Mouse (Mus musculus): ENCODE data around the gene Arid1b.

The Arid1b gene

DNA sequence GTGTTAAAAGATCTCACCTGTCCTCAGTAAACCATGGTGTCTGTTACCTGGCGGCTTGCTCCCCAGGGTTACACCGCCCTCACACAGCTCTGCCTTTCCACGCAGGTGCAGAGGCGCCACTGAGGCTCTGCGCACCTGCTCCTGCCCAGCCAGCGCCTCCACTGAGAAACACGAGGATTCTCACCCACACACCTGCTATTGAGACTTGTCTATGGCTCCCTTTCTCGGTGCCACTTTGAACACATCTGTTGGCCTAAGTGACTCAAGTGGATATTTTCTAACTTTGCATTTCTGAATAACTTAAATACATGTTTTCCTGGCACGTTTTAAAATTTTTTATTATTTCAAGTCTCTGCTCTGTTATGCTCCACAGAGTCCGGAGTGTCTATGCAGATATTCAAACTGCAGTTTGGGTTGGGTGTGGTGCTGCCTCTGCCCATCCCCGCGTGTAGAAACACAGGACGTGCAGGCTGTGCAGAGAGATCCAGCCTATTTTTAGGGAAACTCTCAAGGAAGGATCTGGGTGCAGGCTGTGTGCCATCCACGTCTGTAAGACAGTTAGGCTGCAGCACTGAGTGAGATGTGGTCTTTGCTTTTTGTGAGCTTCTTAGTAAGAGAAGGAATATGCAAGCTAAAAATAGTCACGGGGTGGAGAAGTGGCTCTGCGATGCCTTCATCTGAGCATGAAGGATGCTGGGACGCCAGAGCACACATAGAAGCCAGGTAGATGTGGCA is 283.2 kb downstream of the Arid1b start:
- no peak for DNase-seq (ENCODE audit: low spot score)

DNA sequence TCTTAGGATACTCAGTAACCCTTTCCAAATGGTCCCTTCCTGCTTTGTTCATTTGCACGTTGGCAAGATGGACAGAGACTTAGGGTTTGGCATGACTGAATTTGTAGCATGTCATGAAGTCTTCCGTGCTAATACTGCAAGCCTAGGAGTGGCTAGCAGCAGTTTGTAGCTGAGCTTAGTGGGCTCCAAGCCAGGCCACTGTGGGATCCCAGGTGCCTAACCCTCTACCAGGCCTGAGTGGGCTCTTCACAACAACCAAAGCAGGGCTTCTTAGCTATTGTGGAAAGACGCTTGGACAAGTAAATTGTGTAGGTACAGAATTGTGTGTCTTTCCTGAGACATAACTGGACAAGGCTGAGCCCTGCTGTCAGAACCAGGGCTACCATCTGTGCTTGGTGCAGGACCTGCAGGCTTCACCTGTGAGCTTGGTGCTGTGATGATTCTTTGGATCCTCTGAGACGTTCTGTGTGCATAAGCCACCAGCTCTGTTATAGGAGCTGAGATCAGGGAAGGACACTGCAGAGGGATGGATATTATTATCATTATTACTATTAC is 286.4 kb downstream of the Arid1b start:
- DNase-seq (ENCODE audit: low spot score): no peak

DNA sequence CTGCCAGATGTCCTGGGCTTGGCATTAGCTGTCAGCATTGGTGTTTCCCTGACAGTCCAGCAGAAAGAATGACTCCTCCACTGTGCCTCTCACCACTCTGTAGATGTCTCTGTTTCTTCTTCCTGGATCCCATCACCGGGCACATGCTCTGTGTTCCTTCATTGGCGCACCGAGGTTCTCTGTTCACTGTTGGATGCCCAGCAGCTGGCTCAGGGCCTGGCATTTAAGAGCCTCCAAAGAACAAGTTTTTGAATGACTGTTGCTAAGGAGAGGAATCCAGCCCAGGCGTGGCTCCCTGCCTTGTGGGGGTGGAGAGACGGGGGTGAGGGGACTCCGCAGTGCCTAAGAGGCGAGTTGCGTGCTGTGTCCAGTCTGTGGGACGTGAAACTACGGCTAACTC is 290.7 kb downstream of the Arid1b start:
- DNase-seq (ENCODE audit: low spot score): no peak

DNA sequence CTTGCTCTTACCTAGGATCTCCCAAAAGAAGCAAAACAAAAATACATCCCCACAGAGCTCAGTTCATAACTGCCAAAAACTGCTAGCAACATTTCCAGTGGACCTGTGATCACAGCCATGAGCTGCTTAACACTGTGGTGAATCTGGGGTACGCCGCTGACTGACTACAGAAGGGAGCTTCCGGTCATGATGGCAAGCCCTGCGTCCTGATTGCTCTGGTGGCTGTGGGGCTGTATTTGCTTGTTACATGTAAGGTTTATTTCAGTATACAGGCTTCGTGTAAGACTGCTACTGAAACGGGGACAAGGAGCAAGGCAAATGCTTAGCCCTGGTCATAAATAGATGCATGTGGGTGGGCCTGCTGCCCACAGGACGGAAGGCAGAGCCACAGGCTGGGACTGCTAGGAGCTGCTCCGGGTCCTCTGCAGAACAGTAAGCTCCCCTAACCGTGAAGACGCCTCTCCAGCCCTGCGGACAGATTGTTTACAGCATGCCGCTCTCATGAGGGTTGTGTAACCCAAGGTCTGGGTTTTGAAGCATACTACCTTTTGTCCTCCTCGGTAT is 291.8 kb downstream of the Arid1b start:
- DNase-seq (ENCODE audit: low spot score): no peak

DNA sequence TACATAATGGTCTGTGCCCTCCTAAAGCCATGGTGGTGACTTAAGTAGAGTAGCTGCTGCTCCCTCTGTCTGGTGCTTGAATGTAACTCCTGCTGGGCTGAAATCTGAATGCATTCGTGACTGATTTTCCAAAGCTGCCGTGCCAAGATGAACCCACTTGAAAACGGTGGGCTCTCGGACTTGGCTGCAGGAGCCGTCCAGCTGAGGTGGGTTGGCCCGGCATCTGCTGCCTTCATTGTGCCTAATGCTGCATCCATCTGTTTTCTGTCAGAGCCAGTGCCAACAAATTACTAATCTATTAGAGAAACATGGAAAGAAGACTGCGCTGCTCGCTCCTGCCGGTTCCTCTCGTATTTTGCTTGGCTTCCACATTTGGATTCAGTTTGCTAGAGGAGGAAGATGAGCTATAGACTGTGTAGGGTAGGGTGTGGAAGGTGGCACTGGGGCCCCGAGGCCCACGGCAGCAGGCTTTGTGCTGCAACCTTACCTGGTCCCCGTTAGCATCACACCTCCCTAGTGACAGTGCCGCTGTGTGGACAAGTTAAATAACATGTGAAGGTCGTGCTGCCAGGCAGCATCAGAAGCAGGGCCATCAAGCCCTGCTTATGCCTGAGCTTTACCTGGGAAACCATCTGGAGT is 292.6 kb downstream of the Arid1b start:
- DNase-seq (ENCODE audit: low spot score): no peak

DNA sequence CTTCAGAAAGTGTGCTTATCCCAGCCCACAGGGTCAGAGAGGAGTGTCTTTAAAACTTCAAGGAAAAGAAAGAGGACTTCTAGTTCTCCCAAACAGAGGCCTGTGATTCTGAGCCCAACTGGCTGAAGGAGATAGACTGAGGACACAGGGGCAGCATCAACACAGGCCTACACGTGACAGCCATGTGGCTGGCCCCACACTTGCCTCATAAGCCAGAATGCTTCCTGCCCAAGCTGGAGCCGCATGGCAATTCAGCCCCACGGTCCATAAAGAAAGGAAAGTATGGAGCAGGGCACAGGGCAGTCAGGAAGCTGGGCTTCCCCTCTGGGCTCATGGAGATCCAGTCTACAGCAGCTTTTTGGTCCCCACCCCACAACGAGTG is 293.1 kb downstream of the Arid1b start:
- DNase-seq (ENCODE audit: low spot score): no peak

DNA sequence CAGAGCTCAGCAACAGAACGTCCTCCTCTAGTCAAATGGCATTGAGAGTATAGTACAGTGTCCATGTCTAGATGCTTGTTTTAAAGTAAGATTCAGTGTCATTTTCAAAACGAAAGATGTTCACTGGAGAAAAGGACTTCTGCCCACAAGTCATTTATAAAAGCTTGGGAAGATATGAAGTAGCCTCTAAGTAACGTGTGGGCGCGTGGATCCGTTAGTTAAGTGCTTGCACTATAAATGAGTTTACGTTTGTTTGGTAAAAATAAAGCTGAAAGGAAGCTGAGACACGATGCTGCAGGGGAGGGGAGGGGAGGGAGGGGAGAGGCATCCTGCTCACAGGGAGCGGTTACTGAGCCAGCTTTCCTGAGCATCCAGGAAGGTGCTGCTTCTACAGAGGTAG is 293.5 kb downstream of the Arid1b start:
- DNase-seq (ENCODE audit: low spot score): no peak

DNA sequence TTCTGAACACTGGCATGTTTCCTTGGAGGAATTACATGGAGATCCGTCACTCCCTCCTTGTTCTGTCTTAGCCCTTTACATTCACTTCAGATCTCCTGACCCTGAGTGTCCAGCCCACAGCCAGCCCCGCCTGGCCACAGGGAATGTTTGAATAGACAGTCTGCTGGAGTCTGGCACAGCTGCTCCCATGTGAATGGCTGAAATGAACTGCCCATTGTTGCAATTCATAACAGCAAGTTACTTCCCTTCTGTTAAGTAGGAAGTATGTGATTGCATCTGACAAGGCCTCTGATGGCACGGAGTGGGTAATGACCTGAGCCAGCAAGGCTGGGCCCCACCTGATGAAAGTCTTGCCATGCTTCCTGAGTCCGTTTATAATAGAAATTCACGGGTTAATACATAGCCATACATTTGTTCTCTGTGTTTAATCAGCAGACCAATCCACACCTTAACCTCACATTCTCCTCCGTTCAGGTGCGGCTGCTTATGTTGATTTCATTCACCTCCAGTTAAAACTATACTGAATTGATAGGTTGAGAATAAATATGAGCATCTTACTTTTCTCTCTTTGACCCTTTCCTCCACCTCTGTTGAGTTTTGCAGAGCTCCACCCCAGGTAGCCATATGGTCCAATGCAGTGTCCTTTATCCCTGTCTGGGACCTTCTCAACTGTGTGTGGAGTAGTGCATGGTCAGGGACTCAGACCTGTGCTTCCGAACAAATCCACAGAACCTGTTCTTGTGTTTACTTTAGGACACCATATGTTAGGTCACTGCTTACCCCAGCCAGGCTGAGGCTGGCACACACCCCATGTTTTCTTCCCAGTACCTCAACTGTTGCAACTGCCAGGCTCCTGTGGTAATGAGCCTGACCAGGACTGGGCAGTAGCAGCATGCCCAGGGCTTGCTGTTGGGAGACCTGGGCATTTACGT is 299.8 kb downstream of the Arid1b start:
- DNase-seq (ENCODE audit: low spot score): peak; percentile 35

DNA sequence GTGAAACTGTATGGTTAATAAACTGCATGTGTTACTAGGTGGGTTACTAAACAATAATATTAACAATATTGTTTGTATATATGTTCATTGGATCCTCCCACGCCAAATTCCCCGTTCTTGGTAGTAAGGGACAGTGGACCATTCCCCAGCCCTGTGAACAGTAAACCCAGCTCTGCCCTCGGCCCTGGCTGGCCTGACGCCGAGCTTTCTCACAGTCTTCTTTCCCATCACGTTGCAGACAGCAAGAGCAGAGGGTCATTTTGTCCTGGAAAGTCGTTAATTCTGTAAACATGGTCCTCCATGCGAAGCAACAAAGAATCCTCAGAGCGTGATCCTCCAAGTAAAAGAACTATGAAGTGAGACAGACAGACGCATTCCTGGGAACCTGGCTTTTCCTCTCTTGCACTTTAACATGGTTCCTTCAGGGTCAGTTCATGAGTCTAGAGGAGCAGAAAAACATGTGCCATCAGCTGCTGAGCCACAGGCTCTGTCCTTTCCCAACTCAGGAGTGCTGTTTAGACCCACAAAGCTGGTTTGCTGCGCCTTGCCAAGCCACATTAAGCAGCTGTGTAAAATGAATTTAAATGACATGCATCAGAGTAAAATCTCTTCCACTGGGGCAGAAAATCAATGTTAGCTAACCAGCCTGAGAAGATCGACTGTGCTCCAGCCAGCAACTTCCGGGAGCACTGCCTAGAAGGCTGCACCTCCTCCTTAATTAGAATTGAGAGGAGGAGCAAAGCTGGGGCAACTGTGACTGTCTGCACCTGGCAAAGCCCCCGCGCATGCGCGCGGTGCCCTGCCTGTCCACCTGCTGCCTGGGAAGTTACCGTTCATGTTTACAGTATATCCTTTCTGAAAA is 301.2 kb downstream of the Arid1b start:
- no peak for DNase-seq (ENCODE audit: low spot score)

DNA sequence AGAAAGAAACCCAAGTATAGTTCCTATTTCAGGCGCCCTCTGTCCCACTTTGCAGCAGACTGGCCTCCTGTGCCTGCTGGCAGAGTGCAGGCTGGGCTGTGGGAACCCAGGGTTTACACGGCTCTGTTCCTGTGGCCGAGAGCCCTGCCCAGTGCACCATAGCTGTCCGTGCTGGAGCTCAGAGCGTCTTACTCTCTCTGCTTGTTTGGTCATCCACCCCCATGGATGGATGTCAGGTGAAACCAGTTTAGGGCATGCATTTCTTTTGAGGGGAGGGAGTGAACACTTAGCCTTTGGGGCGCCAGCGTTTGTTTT is 301.8 kb downstream of the Arid1b start:
- DNase-seq (ENCODE audit: low spot score): no peak

DNA sequence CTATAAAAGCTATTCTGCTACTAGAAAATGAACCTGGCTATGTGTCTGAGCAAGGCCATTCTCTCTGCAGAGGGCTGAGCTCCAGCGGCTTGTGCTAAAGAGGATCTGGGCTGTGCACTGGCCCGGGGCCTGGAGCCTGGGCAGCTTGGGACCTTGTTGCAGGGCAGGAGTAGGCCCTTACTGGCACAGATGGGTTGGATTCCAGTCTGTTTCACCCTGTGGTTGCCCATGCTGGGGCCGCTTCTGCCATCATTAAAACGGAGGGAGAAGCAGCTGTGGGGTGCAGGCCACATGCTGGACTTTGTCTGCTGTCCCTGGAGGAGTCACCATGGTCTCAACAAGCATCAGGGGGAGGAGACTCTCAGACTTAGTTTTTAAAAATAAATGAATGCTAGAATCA is 303.4 kb downstream of the Arid1b start:
- DNase-seq (ENCODE audit: low spot score): no peak

DNA sequence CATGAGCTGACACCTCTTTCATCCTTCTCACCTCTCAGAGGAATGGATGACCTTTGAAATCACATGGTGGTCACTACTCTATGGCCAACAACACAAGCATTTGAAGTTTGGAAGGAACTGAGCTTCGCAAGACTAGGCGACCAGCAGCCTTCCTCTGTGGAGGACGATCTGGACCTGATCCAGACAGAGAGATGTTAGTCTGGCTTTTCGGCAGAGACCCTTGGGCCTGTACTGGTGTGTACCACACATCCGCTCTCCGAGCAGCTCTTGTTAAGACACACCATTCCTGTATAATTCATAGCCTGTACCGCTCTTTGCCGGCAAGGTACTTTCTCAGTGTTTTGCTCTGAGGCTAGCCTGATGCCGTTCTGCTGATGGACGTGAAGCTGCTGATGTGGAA is 303.9 kb downstream of the Arid1b start:
- DNase-seq (ENCODE audit: low spot score): no peak

DNA sequence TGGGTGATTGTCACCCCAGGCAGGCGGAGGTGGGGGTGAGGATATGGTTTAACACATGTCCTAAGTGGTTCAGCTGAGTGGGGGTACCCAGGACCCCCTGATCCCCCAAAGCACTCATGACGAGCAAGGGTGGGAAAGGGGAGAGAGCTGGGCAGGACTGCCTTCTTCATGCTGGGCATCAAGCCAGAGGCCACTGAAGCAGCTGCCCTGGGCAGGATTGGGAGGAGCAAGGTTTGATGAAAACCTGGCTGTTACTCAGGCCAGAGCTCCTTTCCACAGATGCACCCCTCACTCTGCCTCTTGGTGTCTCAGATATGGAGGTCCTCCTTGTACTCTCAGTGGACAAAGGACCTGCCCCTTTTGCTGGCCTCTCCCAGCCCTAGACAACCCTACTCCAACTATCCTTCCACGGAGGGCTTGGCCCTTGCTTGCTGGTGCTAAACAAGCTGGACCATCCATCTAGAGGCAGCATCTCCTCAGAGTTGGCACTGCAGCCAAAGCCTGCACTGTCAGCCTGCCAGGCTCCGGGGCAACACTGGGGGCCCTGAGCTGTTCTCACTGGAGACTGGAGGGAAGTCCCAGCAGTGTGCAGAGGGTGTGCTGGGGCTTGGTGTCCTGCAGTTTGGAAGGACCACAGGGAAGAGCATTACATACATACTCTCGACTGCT is 304.9 kb downstream of the Arid1b start:
- DNase-seq (ENCODE audit: low spot score): no peak

DNA sequence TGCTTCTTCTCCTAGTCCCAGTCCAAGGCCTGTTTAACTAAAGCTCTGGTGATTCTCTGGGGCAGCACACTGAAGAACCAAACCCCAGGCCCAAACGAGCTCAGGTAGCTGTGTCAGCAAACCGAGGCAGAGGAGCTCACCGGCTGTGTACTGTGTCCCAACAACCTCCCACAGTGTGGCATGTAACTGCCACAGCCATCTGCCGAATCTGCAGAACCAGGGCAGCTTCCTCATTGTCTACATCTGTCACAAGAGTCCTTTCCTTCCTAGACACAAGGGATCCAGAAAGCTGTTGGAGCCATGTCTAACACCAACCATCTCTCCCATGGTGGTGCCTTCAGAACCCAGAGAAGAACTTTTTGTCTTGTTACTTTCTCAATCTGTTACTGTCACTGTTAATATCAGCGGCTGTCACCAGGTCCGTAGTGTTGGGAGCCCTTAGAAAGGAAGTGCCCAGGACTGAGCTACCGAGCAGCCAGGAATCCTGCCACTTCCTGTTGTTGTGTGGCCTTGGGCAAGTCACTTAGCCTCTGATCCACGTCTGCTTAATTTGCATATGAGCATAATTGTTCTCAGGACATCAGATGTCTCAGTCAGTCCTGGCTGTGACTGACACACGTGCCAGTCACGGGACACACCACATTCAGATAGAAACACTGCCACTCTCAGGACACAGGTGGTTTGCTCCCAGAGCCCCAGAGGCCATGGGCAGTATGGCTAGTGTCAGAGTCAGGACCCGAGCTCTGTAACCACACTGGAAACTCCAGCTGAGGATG is 309.0 kb downstream of the Arid1b start:
- no peak for DNase-seq (ENCODE audit: low spot score)

DNA sequence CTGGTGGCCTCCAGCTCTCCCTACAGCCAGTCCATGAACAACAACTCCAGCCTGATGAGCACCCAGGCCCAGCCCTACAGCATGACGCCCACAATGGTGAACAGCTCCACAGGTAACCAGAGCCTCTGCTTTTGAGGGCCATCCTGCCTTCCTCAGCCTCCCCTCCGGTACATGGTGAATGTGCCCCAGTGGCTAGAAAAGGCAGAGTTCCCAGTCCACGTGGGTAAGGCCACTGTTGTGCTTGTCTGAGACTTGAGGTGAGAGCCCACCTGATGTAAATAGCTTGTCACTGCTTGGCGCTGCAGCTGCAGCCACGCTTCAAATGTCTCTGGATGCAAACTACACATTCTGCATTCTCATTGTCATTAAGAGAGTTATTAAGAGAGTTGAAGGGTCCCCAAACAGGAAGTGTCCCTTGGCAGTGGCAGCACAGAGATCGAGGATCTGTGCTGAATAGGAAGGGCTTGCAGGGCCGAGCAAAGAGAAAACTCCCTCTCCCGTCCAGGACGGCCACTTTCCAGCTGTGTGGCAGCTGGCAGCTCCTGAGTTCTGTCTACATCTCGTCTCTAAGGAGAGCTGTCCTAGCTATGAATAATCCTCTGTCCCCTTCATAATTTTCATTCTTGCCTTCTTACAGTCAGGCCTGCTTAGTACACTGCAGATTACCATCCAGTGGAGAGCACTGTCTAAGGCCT is 311.8 kb downstream of the Arid1b start:
- no peak for DNase-seq (ENCODE audit: low spot score)

DNA sequence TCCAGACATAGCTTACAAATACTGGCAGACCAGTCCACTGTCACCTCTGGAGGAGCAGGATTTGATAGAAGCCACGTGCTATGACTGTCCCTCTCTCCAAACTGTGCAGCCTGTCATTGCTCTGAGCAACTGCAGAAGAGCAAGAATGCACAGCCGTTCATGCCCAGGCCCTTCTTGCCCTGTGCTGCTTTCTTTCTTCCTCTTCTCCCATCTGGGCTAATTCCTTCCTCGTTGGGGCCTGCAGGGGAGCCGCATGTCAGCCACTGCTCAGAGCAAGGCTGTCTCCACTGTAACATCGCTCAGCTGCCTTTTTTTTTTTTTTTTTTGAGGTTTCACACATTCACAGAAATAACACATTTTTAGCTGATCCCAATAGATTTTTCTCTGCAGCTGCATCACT is 315.8 kb downstream of the Arid1b start:
- no peak for DNase-seq (ENCODE audit: low spot score)

DNA sequence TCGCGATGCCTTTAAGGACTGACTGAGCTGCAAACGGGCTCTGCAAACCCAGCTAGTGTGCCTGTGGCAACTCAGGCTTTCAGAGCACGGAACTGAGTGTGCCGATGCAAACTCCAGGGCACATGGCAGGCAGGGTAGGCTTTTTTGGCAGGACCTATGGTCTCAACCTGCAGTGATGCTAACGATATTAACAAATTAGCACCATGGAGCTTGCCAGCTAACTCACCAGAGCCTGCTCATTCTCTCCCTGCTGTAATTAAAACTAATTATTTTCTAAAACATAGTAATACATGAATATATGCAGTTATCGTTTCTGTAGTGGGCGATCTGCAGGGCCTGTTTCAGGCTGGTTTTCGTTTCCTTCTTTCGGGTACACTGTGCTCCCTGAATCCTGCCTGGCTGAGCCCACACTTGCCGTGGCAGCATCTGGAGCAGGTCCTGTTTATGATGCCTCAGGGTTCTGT is 316.3 kb downstream of the Arid1b start:
- DNase-seq (ENCODE audit: low spot score): no peak

DNA sequence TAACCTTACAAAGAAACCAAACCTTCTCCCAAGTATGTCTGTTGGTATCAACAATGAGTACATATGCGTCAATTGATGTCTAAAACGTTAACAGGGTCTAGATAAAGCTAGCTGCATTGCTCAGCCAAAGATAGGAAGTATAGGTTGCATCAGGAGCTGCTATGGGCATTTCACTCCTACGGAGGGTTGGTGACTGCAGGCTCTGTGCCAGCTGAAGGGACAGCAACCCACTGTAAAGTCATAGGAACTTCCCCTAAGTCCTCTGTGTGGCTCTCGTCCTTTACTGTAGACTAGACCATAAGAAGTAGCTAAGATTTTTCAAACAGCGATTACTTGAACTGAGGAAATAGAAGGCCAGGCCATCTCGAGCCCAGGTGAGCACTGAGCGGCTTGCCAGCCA is 316.9 kb downstream of the Arid1b start:
- DNase-seq (ENCODE audit: low spot score): no peak

DNA sequence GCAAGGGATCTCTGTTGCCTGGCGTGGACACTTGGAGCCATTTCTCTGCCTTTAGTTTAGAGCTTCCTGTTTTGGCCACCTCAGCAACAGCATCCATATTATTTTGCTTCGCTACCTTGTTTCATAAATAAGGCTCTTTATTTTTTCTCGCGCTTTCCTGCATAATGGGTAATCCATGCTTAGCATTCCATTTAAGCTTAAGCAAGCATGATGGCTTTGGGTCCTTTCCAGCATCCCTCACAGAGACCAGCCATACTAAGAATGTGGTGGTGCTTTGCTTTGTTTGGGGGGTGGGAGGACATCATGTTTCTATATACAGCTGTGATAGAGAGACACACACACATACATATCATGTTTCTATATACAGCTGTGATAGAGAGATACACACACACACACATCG is 318.2 kb downstream of the Arid1b start:
- no peak for DNase-seq (ENCODE audit: low spot score)
